Mouse (Mus musculus) olfactory bulb, adult 2 months (tissue): ENCODE data around the gene Myh2.

Source experiments
- CTCF ChIP-seq: fragments of 200-500 bp; IDR thresholded peaks from 2 replicates; pipeline ENCODE4 v1.5.1; 2012; ENCODE audit warnings: low read depth, mild to moderate bottlenecking, low read length, moderate library complexity; ENCODE audit not compliant: insufficient read depth
- POLR2A ChIP-seq: fragments of 200-500 bp; IDR thresholded peaks from 2 replicates; pipeline ENCODE4 v1.6.1; 2012; ENCODE audit warnings: mild to moderate bottlenecking, low read depth, low read length, moderate library complexity; ENCODE audit not compliant: insufficient read depth

GRCm38 (mm10) chr11:67124943-67125342 is 45.9 kb upstream of the Myh2 start:
- TF ChIP-seq POLR2A: no peak
- no peak for TF ChIP-seq CTCF
